9 mouse cellular contexts compared by ENCODE assay signal in genomic region chr10:13116706-13117665, GRCm38 (mm10). TPM values are rescaled to one million over a fixed set of nuclear protein-coding genes. Genes with fewer than 3 reads are reported as not detected.
DNase-seq lines count a peak whose midpoint lies in the region; ATAC-seq and TF ChIP-seq lines count a peak whose summit lies in the region.
"Had no signal": no experiment of that assay in that cellular context is flagged by ENCODE, and none has a peak within 500 bp of the region (broad histone marks: within the 10 kb centered on the region; RNA-seq: fewer than 3 reads in every experiment).

No protein-coding gene starts in this region.

- H3K9ac ChIP-seq in heart, embryonic 11.5 days (ENCODE audit: low read depth, low read length) = no peak overlapping the region
- H3K9ac ChIP-seq in midbrain, embryonic 11.5 days (ENCODE audit: low read length) = no peak overlapping the region

- H3K9me3 ChIP-seq in heart, embryonic 11.5 days (replicated peaks; ENCODE audit: control insufficient read depth, low read length) = no peaks in the 10 kb centered on the region
- H3K9me3 ChIP-seq in midbrain, embryonic 11.5 days (ENCODE audit: control insufficient read depth, low read length) = no peaks in the 10 kb centered on the region

- no peak for TF ChIP-seq POLR2A in brain, embryonic 14.5 days (IDR thresholded peaks at IDR 0.05; ENCODE audit: borderline replicate concordance, extremely low read depth, insufficient read depth, insufficient read length, poor library complexity, severe bottlenecking)

- 27% methylated on average over 9 of the region's 9 CpGs for WGBS in heart, embryonic 11.5 days (ENCODE audit: insufficient replicate concordance)
- 25% methylated on average over 9 of the region's 9 CpGs for WGBS in midbrain, embryonic 11.5 days

- peaks cover 34% of the 10 kb centered on the region for H3K4me1 ChIP-seq in heart, embryonic 11.5 days (ENCODE audit: control insufficient read depth, insufficient read depth, low read length)
- H3K4me1 ChIP-seq in midbrain, embryonic 11.5 days (ENCODE audit: control insufficient read depth, insufficient read depth, low read length) = peaks cover 64% of the 10 kb centered on the region

- H3K27ac ChIP-seq in heart, embryonic 11.5 days (ENCODE audit: low read depth, low read length) = peak overlapping the region; percentile 62
- peak overlapping the region; percentile 64 for H3K27ac ChIP-seq in midbrain, embryonic 11.5 days (ENCODE audit: low read depth, low read length)

- no peak for DNase-seq in heart, adult 8-10 months (ENCODE audit: low spot score)
- DNase-seq in brain, embryonic 14.5 days (ENCODE audit: low read depth) = peak; percentile 94
- DNase-seq in forelimb bud, embryonic 11.5 days (ENCODE audit: low read depth, low spot score) = peak; percentile 34
- peak; percentile 95 for DNase-seq in midbrain, embryonic 11.5 days (ENCODE audit: low spot score, missing footprints)
- DNase-seq in adrenal gland, adult (ENCODE audit: inconsistent age in 2 of 2, low spot score in 1 of 2) = no peak
- no peak for DNase-seq in gastrocnemius, postnatal 10 days
- DNase-seq: cerebellum, postnatal 10 days had no signal

- no peak overlapping the region for H3K4me3 ChIP-seq in heart, embryonic 11.5 days (ENCODE audit: low read depth, low read length)
- H3K4me3 ChIP-seq in midbrain, embryonic 11.5 days (ENCODE audit: low read depth, low read length) = no peak overlapping the region

- TF ChIP-seq CTCF in brain, embryonic 14.5 days (IDR thresholded peaks at IDR 0.05; ENCODE audit: borderline replicate concordance, extremely low read depth, insufficient read depth, insufficient read length) = no peak

- no peaks in the 10 kb centered on the region for H3K27me3 ChIP-seq in heart, embryonic 11.5 days (ENCODE audit: control insufficient read depth, insufficient read depth, low read length)
- H3K27me3 ChIP-seq in midbrain, embryonic 11.5 days (ENCODE audit: control insufficient read depth, insufficient read depth, low read length) = no peaks in the 10 kb centered on the region

- ATAC-seq in heart, embryonic 11.5 days (replicated peaks; ENCODE audit: insufficient number of reproducible peaks, low FRiP score, low TSS enrichment) = peak; percentile 70
- ATAC-seq in midbrain, embryonic 11.5 days (ENCODE audit: low FRiP score) = peak; percentile 80
- no peak for ATAC-seq in megakaryocyte-erythroid progenitor cell, adult 5-6 weeks (replicated peaks; ENCODE audit: low FRiP score, low TSS enrichment, poor library complexity, severe bottlenecking)

- 0 out of 2 replicates have a peak, but pooled peaks cover 2% of the 10 kb centered on the region for H3K36me3 ChIP-seq in heart, embryonic 11.5 days (ENCODE audit: control insufficient read depth, insufficient read depth, low read length)
- no peaks in the 10 kb centered on the region for H3K36me3 ChIP-seq in midbrain, embryonic 11.5 days (ENCODE audit: control insufficient read depth, insufficient read depth, low read length)

- no peak overlapping the region for H3K4me2 ChIP-seq in heart, embryonic 11.5 days
- H3K4me2 ChIP-seq in midbrain, embryonic 11.5 days = no peak overlapping the region

RNA-seq across cellular contexts. Expression of gene Plagl1, which starts 56.7 kb away (rescaled TPM):
- polyA plus RNA-seq in heart, embryonic 11.5 days (2014; fragmentation: Nextera tagmentation; extraction: Ambion mirVana) = 277 and 328 TPM in 2 replicates
- 1 to 10 TPM; 4.1 to 9.4 (median 6.5) TPM for total RNA-seq in heart, adult 8-10 months (2022)
- polyA plus RNA-seq in brain, embryonic 14.5 days (2012; rRNA removed) = 103 and 125 TPM in 2 replicates
- polyA plus RNA-seq in midbrain, embryonic 11.5 days (2014; fragmentation: Nextera tagmentation; extraction: Ambion mirVana) = 129 and 142 TPM in 2 replicates
- total RNA-seq in megakaryocyte-erythroid progenitor cell, adult 5-6 weeks (2014; fragmentation: Nextera tagmentation) = not detected in 2 replicates
- total RNA-seq in megakaryocyte-erythroid progenitor cell, adult 5-6 weeks (2017) = not detected in 2 replicates
- total RNA-seq in gastrocnemius, postnatal 10 days (2021) = 100 to 1,000 TPM; 121 to 155 TPM

Comparison
In these comparisons a context has a peak if more than half of its experiments do, and no peak if none do; other contexts are left out.
1. DNase-seq: peak in brain, embryonic 14.5 days (single experiment), forelimb bud, embryonic 11.5 days (single experiment) and midbrain, embryonic 11.5 days (single experiment); none in heart, adult 8-10 months (single experiment), adrenal gland, adult (0 of 2) and gastrocnemius, postnatal 10 days (single experiment).
2. RNA of gene Plagl1, which starts 56.7 kb away (total RNA-seq): 121 to 155 TPM in gastrocnemius, postnatal 10 days; 4.1 to 9.4 TPM in heart, adult 8-10 months and not detected in megakaryocyte-erythroid progenitor cell, adult 5-6 weeks; every median in the first group is over 10 times any median in the second.